Mouse (Mus musculus) heart, embryonic 15.5 days (tissue): Measurements from ENCODE around the gene Gm13272. TPM values are rescaled to one million over a fixed set of nuclear protein-coding genes. Genes with fewer than 3 reads are reported as not detected.
A peak's percentile ranks its signal among the peaks of the same experiment; 100 is the strongest.
"Not testable (repeated sequence)": the region's sequence is repeated elsewhere in the genome, so short reads cannot be mapped to it uniquely, and the experiment has no call there.

Source experiments
- ATAC-seq: fragments of 200-750 bp; cut with Nextera tagmentation; replicated peaks from 2 replicates; pipeline ENCODE4 v1.8.0; 2017; ENCODE audit warnings: low read depth, moderate TSS enrichment; ENCODE audit not compliant: insufficient number of reproducible peaks, insufficient read depth, low FRiP score
- H3K27ac ChIP-seq: fragments of 300-500 bp; sonication (generic); 2 replicates; pipeline ENCODE4 v1.5.1; 2015; ENCODE audit warnings: mild to moderate bottlenecking, inconsistent platforms
- H3K27me3 ChIP-seq: fragments of 300-500 bp; sonication (generic); 2 replicates; pipeline ENCODE4 v1.6.1; 2015; ENCODE audit warnings: inconsistent platforms
- H3K36me3 ChIP-seq: fragments of 300-500 bp; sonication (generic); 2 replicates; pipeline ENCODE4 v1.6.1; 2015; ENCODE audit warnings: mild to moderate bottlenecking, inconsistent platforms
- H3K4me1 ChIP-seq: fragments of 300-500 bp; sonication (generic); replicated peaks from 2 replicates; pipeline ENCODE4 v1.6.1; 2015; ENCODE audit warnings: inconsistent platforms
- H3K4me2 ChIP-seq: fragments of 300-500 bp; sonication (generic); 2 replicates; pipeline ENCODE4 v1.6.1; 2015; ENCODE audit warnings: inconsistent platforms, mild to moderate bottlenecking, moderate library complexity
- H3K4me3 ChIP-seq: fragments of 300-500 bp; sonication (generic); 2 replicates; pipeline ENCODE4 v1.5.1; 2015; ENCODE audit warnings: mild to moderate bottlenecking, inconsistent platforms
- H3K9ac ChIP-seq: fragments of 300-500 bp; sonication (generic); 2 replicates; pipeline ENCODE4 v1.6.1; 2015; ENCODE audit warnings: mild to moderate bottlenecking, inconsistent platforms
- H3K9me3 ChIP-seq: fragments of 300-500 bp; sonication (generic); replicated peaks from 2 replicates; pipeline ENCODE4 v1.6.1; 2016; ENCODE audit warnings: inconsistent platforms
- WGBS: fragments of 180-500 bp; shearing (Covaris S2); methylation state at CpG from one replicate; pipeline ENCODE4 v1.1.7; 2015; ENCODE audit warnings: mixed read lengths; 5-methylcytosine and 5-hydroxymethylcytosine counted together
- polyA plus RNA-seq: library from polyadenylated mRNA; unstranded; fragments of >200 nt; fragmentation: Nextera tagmentation; extraction: Ambion mirVana; gene quantifications from 2 replicates; pipeline ENCODE4 v1.2.1, GENCODE M21; 2015

Gm13272 gene
- polyA plus RNA-seq, 1 experiment from 2014 or later, result 0.28 TPM

- ATAC-seq, result not testable (repeated sequence)
These were observed 8.8 kb downstream of the Gm13272 start, which contains the start of gene Gm13277 for GRCm38 (mm10) chr4:88788402-88788801. Gene Gm13277 (plus strand): TSS chr4:88788632.

GRCm38 (mm10) chr4:88791250-88791649, 11.6 kb downstream of the Gm13272 start, which contains the start of gene Gm13278:
Gene Gm13278 (plus strand): TSS chr4:88791550.
- WGBS, result no CpG with 5 or more reads among the region's 28 CpGs
- H3K9ac ChIP-seq, H3K4me3 ChIP-seq, H3K4me1 ChIP-seq, H3K4me2 ChIP-seq, H3K27me3 ChIP-seq, H3K9me3 ChIP-seq, H3K36me3 ChIP-seq, H3K27ac ChIP-seq, ATAC-seq: not testable (repeated sequence)

More at GRCm38 (mm10) chr4:88788402-88788801, 8.8 kb downstream of the Gm13272 start, which contains the start of gene Gm13277:
- H3K9me3 ChIP-seq, H3K9ac ChIP-seq, H3K27ac ChIP-seq, H3K4me2 ChIP-seq, H3K27me3 ChIP-seq, H3K4me1 ChIP-seq, H3K4me3 ChIP-seq, H3K36me3 ChIP-seq: not testable (repeated sequence)
- WGBS, result 0% methylated on average over 4 of the region's 28 CpGs

GRCm38 (mm10) chr4:88793936-88794675, 14.5 kb downstream of the Gm13272 start, which contains the start of gene Gm13275:
Gene Gm13275 (plus strand): TSS chr4:88794487.
- H3K9me3 ChIP-seq, H3K4me3 ChIP-seq, H3K4me1 ChIP-seq, H3K9ac ChIP-seq, H3K27me3 ChIP-seq, H3K36me3 ChIP-seq, H3K4me2 ChIP-seq, ATAC-seq, H3K27ac ChIP-seq: not testable (repeated sequence)
- WGBS, result 0% methylated on average over 14 of the region's 52 CpGs

GRCm38 (mm10) chr4:88797097-88797496, 17.4 kb downstream of the Gm13272 start, which contains the start of gene Gm13279:
Gene Gm13279 (plus strand): TSS chr4:88797397.
- H3K36me3 ChIP-seq, ATAC-seq, H3K4me2 ChIP-seq, H3K27ac ChIP-seq, H3K4me3 ChIP-seq, H3K27me3 ChIP-seq, H3K9ac ChIP-seq, H3K4me1 ChIP-seq, H3K9me3 ChIP-seq: not testable (repeated sequence)
- no CpG with 5 or more reads among the region's 28 CpGs for WGBS

- H3K4me2 ChIP-seq, ATAC-seq, H3K4me3 ChIP-seq, H3K9ac ChIP-seq, H3K27me3 ChIP-seq, H3K36me3 ChIP-seq, H3K9me3 ChIP-seq, H3K4me1 ChIP-seq, H3K27ac ChIP-seq: not testable (repeated sequence)
- 8% methylated on average over 6 of the region's 7 CpGs for WGBS
These were observed 19.7 kb downstream of the Gm13272 start, which contains the start of gene Gm13285 for GRCm38 (mm10) chr4:88799365-88799764. Gene Gm13285 (plus strand): TSS chr4:88799665.

GRCm38 (mm10) chr4:88802954-88803353, 23.3 kb downstream of the Gm13272 start, which contains the start of gene Gm13287:
Gene Gm13287 (plus strand): TSS chr4:88803254.
- 0 out of 2 replicates have a peak within 1 kb of the TSS, but pooled peaks have one; percentile 27 for H3K4me2 ChIP-seq
- WGBS, result no CpG with 5 or more reads among the region's 29 CpGs

GRCm38 (mm10) chr4:88805231-88805630, 25.6 kb downstream of the Gm13272 start, which contains the start of gene Gm13288:
Gene Gm13288 (plus strand): TSS chr4:88805531.
- no CpG with 5 or more reads among the region's 8 CpGs for WGBS
- Histone ChIP-seq H3K4me2 (0 out of 2 replicates have a peak within 1 kb of the TSS, but pooled peaks have one; percentile 43), H3K4me3 (peak within 1 kb of the TSS; percentile 27; the same call in 1 of the 2 replicates), H3K27me3 (peaks cover 10% of the 10 kb centered on the region)
- not testable (repeated sequence) for H3K27ac ChIP-seq, H3K9ac ChIP-seq, ATAC-seq, H3K4me1 ChIP-seq, H3K9me3 ChIP-seq, H3K36me3 ChIP-seq

More at GRCm38 (mm10) chr4:88802954-88803353, 23.3 kb downstream of the Gm13272 start, which contains the start of gene Gm13287:
- ATAC-seq, H3K9ac ChIP-seq, H3K27ac ChIP-seq, H3K9me3 ChIP-seq, H3K36me3 ChIP-seq, H3K4me3 ChIP-seq, H3K4me1 ChIP-seq, H3K27me3 ChIP-seq: not testable (repeated sequence)

GRCm38 (mm10) chr4:88805761-88806160, 26.1 kb downstream of the Gm13272 start:
- 3% methylated on average over 7 of the region's 34 CpGs for WGBS
- H3K27ac ChIP-seq, H3K9me3 ChIP-seq, ATAC-seq, H3K4me1 ChIP-seq, H3K9ac ChIP-seq, H3K36me3 ChIP-seq: not testable (repeated sequence)
- Histone ChIP-seq H3K4me3 (peak overlapping the region; percentile 27; the same call in 1 of the 2 replicates), H3K4me2 (0 out of 2 replicates have a peak overlapping the region, but pooled peaks have one; percentile 43), H3K27me3 (peaks cover 10% of the 10 kb centered on the region)

- H3K4me1 ChIP-seq, result no peaks in the 10 kb centered on the region
- H3K27ac ChIP-seq, result no peak within 1 kb of the TSS
- no peak within 1 kb of the TSS for H3K4me3 ChIP-seq
- no peaks in the 10 kb centered on the region for H3K27me3 ChIP-seq
- H3K9me3 ChIP-seq, result no peaks in the 10 kb centered on the region
- 52% methylated on average over 3 of the region's 3 CpGs for WGBS
- no peak within 1 kb of the TSS for H3K4me2 ChIP-seq
- H3K36me3 ChIP-seq, result no peaks in the 10 kb centered on the region
- no peak for ATAC-seq
- no peak within 1 kb of the TSS for H3K9ac ChIP-seq
These were observed 36.3 kb downstream of the Gm13272 start, which contains the start of gene Ifna7 for GRCm38 (mm10) chr4:88815928-88816327. Gene Ifna7 (plus strand): TSS chr4:88816228.

- Histone ChIP-seq H3K36me3 (no peaks in the 10 kb centered on the region), H3K9ac (no peak within 1 kb of the TSS), H3K9me3 (no peaks in the 10 kb centered on the region), H3K27me3 (no peaks in the 10 kb centered on the region), H3K4me3 (no peak within 1 kb of the TSS), H3K4me2 (no peak within 1 kb of the TSS), H3K4me1 (no peaks in the 10 kb centered on the region), H3K27ac (no peak within 1 kb of the TSS)
- no peak for ATAC-seq
- 73% methylated on average over 1 of the region's 1 CpGs for WGBS
These were observed 40.0 kb downstream of the Gm13272 start, which contains the start of gene Ifna11 for GRCm38 (mm10) chr4:88819659-88820058. Gene Ifna11 (plus strand): TSS chr4:88819959.

GRCm38 (mm10) chr4:88822995-88823394, 43.3 kb downstream of the Gm13272 start:
- Histone ChIP-seq H3K4me1 (no peaks in the 10 kb centered on the region), H3K9ac (no peak overlapping the region), H3K4me3 (no peak overlapping the region), H3K36me3 (no peaks in the 10 kb centered on the region), H3K27ac (no peak overlapping the region), H3K9me3 (no peaks in the 10 kb centered on the region), H3K4me2 (no peak overlapping the region), H3K27me3 (no peaks in the 10 kb centered on the region)
- no peak for ATAC-seq
- 25% methylated on average over 4 of the region's 4 CpGs for WGBS
